21 mouse cellular contexts compared by ENCODE assay signal in genomic region chr10:41235584-41235983, GRCm38 (mm10).
DNase-seq lines count a peak whose midpoint lies in the region; ATAC-seq and TF ChIP-seq lines count a peak whose summit lies in the region.
"Had no signal": no experiment of that assay in that cellular context is flagged by ENCODE, and none has a peak within 500 bp of the region (broad histone marks: within the 10 kb centered on the region; RNA-seq: fewer than 3 reads in every experiment).

No protein-coding gene starts in this region.

- H3K4me3 ChIP-seq in liver, embryonic 12.5 days = no peak overlapping the region
- H3K4me3 ChIP-seq in liver, embryonic 13.5 days (replicated peaks) = no peak overlapping the region
- no peak overlapping the region for H3K4me3 ChIP-seq in liver, embryonic 15.5 days (replicated peaks)
- no peak overlapping the region for H3K4me3 ChIP-seq in liver, postnatal 0 days (ENCODE audit: low read depth, low read length)
- H3K4me3 ChIP-seq in limb, embryonic 10.5 days = no peak overlapping the region
- H3K4me3 ChIP-seq: embryonic facial prominence, embryonic 13.5 days; embryonic facial prominence, embryonic 15.5 days; forebrain, embryonic 13.5 days; forebrain, embryonic 15.5 days had no signal

- peak overlapping the region; percentile 33 for H3K4me2 ChIP-seq in liver, embryonic 12.5 days
- H3K4me2 ChIP-seq in liver, embryonic 13.5 days = 0 out of 2 replicates have a peak overlapping the region, but pooled peaks have one; percentile 6
- peak overlapping the region; percentile 2 for H3K4me2 ChIP-seq in liver, embryonic 15.5 days
- no peak overlapping the region for H3K4me2 ChIP-seq in liver, postnatal 0 days (ENCODE audit: low read depth, low read length)
- H3K4me2 ChIP-seq: embryonic facial prominence, embryonic 13.5 days; embryonic facial prominence, embryonic 15.5 days; forebrain, embryonic 13.5 days; forebrain, embryonic 15.5 days had no signal

- WGBS in liver, embryonic 12.5 days (ENCODE audit: insufficient replicate concordance) = 78% methylated on average over 3 of the region's 3 CpGs
- 77% methylated on average over 3 of the region's 3 CpGs for WGBS in liver, embryonic 13.5 days (ENCODE audit: insufficient replicate concordance)
- 79% methylated on average over 3 of the region's 3 CpGs for WGBS in liver, embryonic 15.5 days (ENCODE audit: insufficient replicate concordance)
- WGBS in liver, postnatal 0 days (ENCODE audit: insufficient replicate concordance) = 88% methylated on average over 3 of the region's 3 CpGs
- 90% methylated on average over 3 of the region's 3 CpGs for WGBS in limb, embryonic 10.5 days

- TF ChIP-seq EP300 in liver, postnatal 0 days (IDR thresholded peaks at IDR 0.05; ENCODE audit: low read depth) = no peak

- H3K9me3 ChIP-seq in liver, embryonic 12.5 days (replicated peaks) = no peaks in the 10 kb centered on the region
- no peaks in the 10 kb centered on the region for H3K9me3 ChIP-seq in liver, embryonic 13.5 days (replicated peaks)
- no peaks in the 10 kb centered on the region for H3K9me3 ChIP-seq in liver, embryonic 15.5 days (replicated peaks)
- H3K9me3 ChIP-seq in liver, postnatal 0 days (ENCODE audit: low read length) = no peaks in the 10 kb centered on the region
- H3K9me3 ChIP-seq in limb, embryonic 10.5 days (replicated peaks) = no peaks in the 10 kb centered on the region
- H3K9me3 ChIP-seq: embryonic facial prominence, embryonic 13.5 days; embryonic facial prominence, embryonic 15.5 days; forebrain, embryonic 13.5 days; forebrain, embryonic 15.5 days had no signal

- H3K9ac ChIP-seq in liver, embryonic 12.5 days = peak overlapping the region; percentile 51; the same call in 1 of the 2 replicates
- H3K9ac ChIP-seq in liver, embryonic 13.5 days = peak overlapping the region; percentile 23; the same call in 1 of the 2 replicates
- H3K9ac ChIP-seq in liver, embryonic 15.5 days = peak overlapping the region; percentile 25; the same call in 1 of the 2 replicates
- H3K9ac ChIP-seq in liver, postnatal 0 days (replicated peaks) = no peak overlapping the region
- H3K9ac ChIP-seq: embryonic facial prominence, embryonic 13.5 days; embryonic facial prominence, embryonic 15.5 days; forebrain, embryonic 13.5 days; forebrain, embryonic 15.5 days had no signal

- TF ChIP-seq CTCF in liver, postnatal 0 days (IDR thresholded peaks at IDR 0.05; ENCODE audit: low read depth) = no peak

- H3K4me1 ChIP-seq in liver, embryonic 12.5 days = peaks cover 40% of the 10 kb centered on the region
- peaks cover 41% of the 10 kb centered on the region for H3K4me1 ChIP-seq in liver, embryonic 13.5 days (replicated peaks)
- peaks cover 39% of the 10 kb centered on the region for H3K4me1 ChIP-seq in liver, embryonic 15.5 days (replicated peaks)
- peaks cover 19% of the 10 kb centered on the region for H3K4me1 ChIP-seq in liver, postnatal 0 days (ENCODE audit: insufficient read depth)
- no peaks in the 10 kb centered on the region for H3K4me1 ChIP-seq in limb, embryonic 10.5 days
- H3K4me1 ChIP-seq: embryonic facial prominence, embryonic 13.5 days; embryonic facial prominence, embryonic 15.5 days; forebrain, embryonic 13.5 days; forebrain, embryonic 15.5 days had no signal

- 0 out of 2 replicates have a peak, but pooled peaks cover 8% of the 10 kb centered on the region for H3K36me3 ChIP-seq in liver, embryonic 12.5 days
- no peaks in the 10 kb centered on the region for H3K36me3 ChIP-seq in liver, embryonic 13.5 days
- H3K36me3 ChIP-seq in liver, embryonic 15.5 days (replicated peaks) = no peaks in the 10 kb centered on the region
- H3K36me3 ChIP-seq in liver, postnatal 0 days (replicated peaks; ENCODE audit: insufficient read depth, low read length) = peaks cover 3% of the 10 kb centered on the region; the same call in 1 of the 2 replicates
- no peaks in the 10 kb centered on the region for H3K36me3 ChIP-seq in limb, embryonic 10.5 days
- H3K36me3 ChIP-seq: embryonic facial prominence, embryonic 13.5 days had no signal

- no peak for DNase-seq in liver, embryonic 13.5 days
- no peak for DNase-seq in liver, postnatal 0 days
- no peak for DNase-seq in limb, embryonic 10.5 days (ENCODE audit: low spot score)
- no peak for DNase-seq in thymus, postnatal 25 days
- DNase-seq: adrenal gland, adult 2 months; adrenal gland, postnatal 10 days; adrenal gland, postnatal 25 days; cerebellum, adult 11 months; cerebellum, adult 18-20 months; cerebellum, adult 8-10 months; cerebellum, adult 9-11 months; cerebellum, postnatal 14 days; cerebellum, postnatal 36 days; embryo, embryonic 11 days had no signal

- H3K27ac ChIP-seq in liver, embryonic 12.5 days = peak overlapping the region; percentile 81
- H3K27ac ChIP-seq in liver, embryonic 13.5 days = peak overlapping the region; percentile 81
- H3K27ac ChIP-seq in liver, embryonic 15.5 days (replicated peaks) = peak overlapping the region; percentile 81
- H3K27ac ChIP-seq in liver, postnatal 0 days (ENCODE audit: low read depth) = peak overlapping the region; percentile 24; the same call in 1 of the 2 replicates
- no peak overlapping the region for H3K27ac ChIP-seq in limb, embryonic 10.5 days
- H3K27ac ChIP-seq: embryonic facial prominence, embryonic 13.5 days; embryonic facial prominence, embryonic 15.5 days; forebrain, embryonic 13.5 days; forebrain, embryonic 15.5 days had no signal

- H3K27me3 ChIP-seq in liver, embryonic 12.5 days (replicated peaks) = no peaks in the 10 kb centered on the region
- H3K27me3 ChIP-seq in liver, embryonic 13.5 days = no peaks in the 10 kb centered on the region
- H3K27me3 ChIP-seq in liver, embryonic 15.5 days = no peaks in the 10 kb centered on the region
- H3K27me3 ChIP-seq in liver, postnatal 0 days (ENCODE audit: insufficient read depth, low read length) = no peaks in the 10 kb centered on the region
- no peaks in the 10 kb centered on the region for H3K27me3 ChIP-seq in limb, embryonic 10.5 days (ENCODE audit: low read depth, poor library complexity, severe bottlenecking)
- H3K27me3 ChIP-seq: embryonic facial prominence, embryonic 13.5 days; embryonic facial prominence, embryonic 15.5 days; forebrain, embryonic 13.5 days; forebrain, embryonic 15.5 days had no signal

- peak; percentile 72 for ATAC-seq in liver, embryonic 12.5 days
- peak; percentile 69 for ATAC-seq in liver, embryonic 13.5 days (ENCODE audit: low read depth)
- peak; percentile 69 for ATAC-seq in liver, embryonic 15.5 days (ENCODE audit: insufficient read depth)
- peak; percentile 37; the same call in 1 of the 2 replicates for ATAC-seq in liver, postnatal 0 days
- no peak for ATAC-seq in erythroblast, adult 5-6 weeks (replicated peaks; ENCODE audit: low FRiP score, poor library complexity, severe bottlenecking)
- ATAC-seq: forebrain, embryonic 13.5 days; forebrain, embryonic 15.5 days had no signal
